Mouse (Mus musculus): Measurements from ENCODE around the gene Zdhhc12. TPM values are rescaled to one million over a fixed set of nuclear protein-coding genes. Genes with fewer than 3 reads are reported as not detected.
"Not testable (repeated sequence)": the region's sequence is repeated elsewhere in the genome, so short reads cannot be mapped to it uniquely, and the experiment has no call there.

The Zdhhc12 gene
- polyA plus RNA-seq, 1 experiment from 2014 or later = 27.4 TPM

- H3K9me3 ChIP-seq (ENCODE audit: control insufficient read depth, low read length); H3K36me3 ChIP-seq (ENCODE audit: control insufficient read depth, insufficient read depth, low read length); ATAC-seq (ENCODE audit: low FRiP score); H3K9ac ChIP-seq (ENCODE audit: low read depth, low read length); DNase-seq (ENCODE audit: low spot score); H3K4me2 ChIP-seq (replicated peaks; ENCODE audit: low read depth, low read length); H3K27ac ChIP-seq (ENCODE audit: low read depth, low read length); H3K27me3 ChIP-seq (ENCODE audit: control insufficient read depth, insufficient read depth, low read length); H3K4me1 ChIP-seq (replicated peaks; ENCODE audit: control insufficient read depth, insufficient read depth, low read length); H3K4me3 ChIP-seq (ENCODE audit: low read depth, low read length): not testable (repeated sequence)
- 61% methylated on average over 5 of the region's 5 CpGs for WGBS
Measured at GRCm38 (mm10) chr2:30131240-30131639, 37.8 kb upstream of the Zdhhc12 start.

- DNase-seq (ENCODE audit: low spot score) = no peak
- 80% methylated on average over 4 of the region's 4 CpGs for WGBS
- H3K36me3 ChIP-seq (ENCODE audit: control insufficient read depth, insufficient read depth, low read length) = peaks cover 2% of the 10 kb centered on the region; the same call in 1 of the 2 replicates
- no peaks in the 10 kb centered on the region for H3K9me3 ChIP-seq (ENCODE audit: control insufficient read depth, low read length)
- H3K27ac ChIP-seq (ENCODE audit: low read depth, low read length) = no peak overlapping the region
- no peak overlapping the region for H3K4me2 ChIP-seq (replicated peaks; ENCODE audit: low read depth, low read length)
- no peaks in the 10 kb centered on the region for H3K27me3 ChIP-seq (ENCODE audit: control insufficient read depth, insufficient read depth, low read length)
- no peak for ATAC-seq (ENCODE audit: low FRiP score)
- no peak overlapping the region for H3K9ac ChIP-seq (ENCODE audit: low read depth, low read length)
- peaks cover 6% of the 10 kb centered on the region; the same call in 1 of the 2 replicates for H3K4me1 ChIP-seq (replicated peaks; ENCODE audit: control insufficient read depth, insufficient read depth, low read length)
- H3K4me3 ChIP-seq (ENCODE audit: low read depth, low read length) = no peak overlapping the region
Measured at GRCm38 (mm10) chr2:30130156-30130555, 36.7 kb upstream of the Zdhhc12 start.

- no peaks in the 10 kb centered on the region for H3K36me3 ChIP-seq (ENCODE audit: control insufficient read depth, insufficient read depth, low read length)
- H3K9ac ChIP-seq (ENCODE audit: low read depth, low read length) = no peak overlapping the region
- 35% methylated on average over 2 of the region's 2 CpGs for WGBS
- no peak overlapping the region for H3K27ac ChIP-seq (ENCODE audit: low read depth, low read length)
- no peak overlapping the region for H3K4me3 ChIP-seq (ENCODE audit: low read depth, low read length)
- DNase-seq (ENCODE audit: low spot score) (peak; percentile 65), ATAC-seq (ENCODE audit: low FRiP score) (no peak)
- H3K9me3 ChIP-seq (ENCODE audit: control insufficient read depth, low read length) = no peaks in the 10 kb centered on the region
- no peaks in the 10 kb centered on the region for H3K4me1 ChIP-seq (replicated peaks; ENCODE audit: control insufficient read depth, insufficient read depth, low read length)
- H3K27me3 ChIP-seq (ENCODE audit: control insufficient read depth, insufficient read depth, low read length) = no peaks in the 10 kb centered on the region
- no peak overlapping the region for H3K4me2 ChIP-seq (replicated peaks; ENCODE audit: low read depth, low read length)
Measured at GRCm38 (mm10) chr2:30128789-30129188, 35.3 kb upstream of the Zdhhc12 start.

GRCm38 (mm10) chr2:30124472-30125274 is 31.2 kb upstream of the Zdhhc12 start, which contains the start of gene Zer1:
Gene Zer1, minus strand, starts transcription at chr2:30124585.
- H3K27me3 ChIP-seq (ENCODE audit: control insufficient read depth, insufficient read depth, low read length) = no peaks in the 10 kb centered on the region
- H3K9me3 ChIP-seq (ENCODE audit: control insufficient read depth, low read length) = no peaks in the 10 kb centered on the region
- peak within 1 kb of the TSS; percentile 86 for H3K9ac ChIP-seq (ENCODE audit: low read depth, low read length)
- H3K27ac ChIP-seq (ENCODE audit: low read depth, low read length) = peak within 1 kb of the TSS; percentile 67
- 0 out of 2 replicates have a peak, but pooled peaks cover 3% of the 10 kb centered on the region for H3K4me1 ChIP-seq (replicated peaks; ENCODE audit: control insufficient read depth, insufficient read depth, low read length)
- 12% methylated on average over 31 of the region's 31 CpGs for WGBS
- DNase-seq (ENCODE audit: low spot score) (peak; percentile 93), ATAC-seq (ENCODE audit: low FRiP score) (peak; percentile 94)
- H3K36me3 ChIP-seq (ENCODE audit: control insufficient read depth, insufficient read depth, low read length) = no peaks in the 10 kb centered on the region
- H3K4me3 ChIP-seq (ENCODE audit: low read depth, low read length) = peak within 1 kb of the TSS; percentile 62
- peak within 1 kb of the TSS; percentile 87 for H3K4me2 ChIP-seq (replicated peaks; ENCODE audit: low read depth, low read length)

GRCm38 (mm10) chr2:30123729-30124471 is 30.5 kb upstream of the Zdhhc12 start:
- Histone ChIP-seq H3K4me2 (replicated peaks; ENCODE audit: low read depth, low read length) (peak overlapping the region; percentile 87), H3K27me3 (ENCODE audit: control insufficient read depth, insufficient read depth, low read length) (no peaks in the 10 kb centered on the region)
- WGBS = under 1% methylated on average over 25 of the region's 44 CpGs

GRCm38 (mm10) chr2:30122766-30123165 is 29.3 kb upstream of the Zdhhc12 start:
- no peaks in the 10 kb centered on the region for H3K9me3 ChIP-seq (ENCODE audit: control insufficient read depth, low read length)
- H3K9ac ChIP-seq (ENCODE audit: low read depth, low read length) = no peak overlapping the region
- H3K27ac ChIP-seq (ENCODE audit: low read depth, low read length) = no peak overlapping the region
- H3K4me2 ChIP-seq (replicated peaks; ENCODE audit: low read depth, low read length) = no peak overlapping the region
- peaks cover 3% of the 10 kb centered on the region; the same call in 1 of the 2 replicates for H3K4me1 ChIP-seq (replicated peaks; ENCODE audit: control insufficient read depth, insufficient read depth, low read length)
- ATAC-seq (ENCODE audit: low FRiP score) (no peak), DNase-seq (ENCODE audit: low spot score) (no peak)
- H3K36me3 ChIP-seq (ENCODE audit: control insufficient read depth, insufficient read depth, low read length) = no peaks in the 10 kb centered on the region
- 87% methylated on average over 5 of the region's 5 CpGs for WGBS
- H3K27me3 ChIP-seq (ENCODE audit: control insufficient read depth, insufficient read depth, low read length) = no peaks in the 10 kb centered on the region
- H3K4me3 ChIP-seq (ENCODE audit: low read depth, low read length) = no peak overlapping the region

More at GRCm38 (mm10) chr2:30123729-30124471, 30.5 kb upstream of the Zdhhc12 start:
- Histone ChIP-seq H3K4me3 (ENCODE audit: low read depth, low read length) (peak overlapping the region; percentile 62), H3K36me3 (ENCODE audit: control insufficient read depth, insufficient read depth, low read length) (no peaks in the 10 kb centered on the region), H3K27ac (ENCODE audit: low read depth, low read length) (peak overlapping the region; percentile 67), H3K4me1 (replicated peaks; ENCODE audit: control insufficient read depth, insufficient read depth, low read length) (peaks cover 3% of the 10 kb centered on the region; the same call in 1 of the 2 replicates), H3K9ac (ENCODE audit: low read depth, low read length) (peak overlapping the region; percentile 86), H3K9me3 (ENCODE audit: control insufficient read depth, low read length) (no peaks in the 10 kb centered on the region)
- peak; percentile 71 for ATAC-seq (ENCODE audit: low FRiP score)
- no peak for DNase-seq (ENCODE audit: low spot score)

- Histone ChIP-seq H3K27ac (ENCODE audit: low read depth, low read length) (no peak overlapping the region), H3K36me3 (ENCODE audit: control insufficient read depth, insufficient read depth, low read length) (no peaks in the 10 kb centered on the region), H3K9me3 (ENCODE audit: control insufficient read depth, low read length) (no peaks in the 10 kb centered on the region), H3K4me2 (replicated peaks; ENCODE audit: low read depth, low read length) (no peak overlapping the region), H3K27me3 (ENCODE audit: control insufficient read depth, insufficient read depth, low read length) (no peaks in the 10 kb centered on the region), H3K4me3 (ENCODE audit: low read depth, low read length) (no peak overlapping the region), H3K4me1 (replicated peaks; ENCODE audit: control insufficient read depth, insufficient read depth, low read length) (peaks cover 3% of the 10 kb centered on the region; the same call in 1 of the 2 replicates), H3K9ac (ENCODE audit: low read depth, low read length) (no peak overlapping the region)
- DNase-seq (ENCODE audit: low spot score) (no peak), ATAC-seq (ENCODE audit: low FRiP score) (no peak)
- 84% methylated on average over 4 of the region's 4 CpGs for WGBS
Measured at GRCm38 (mm10) chr2:30120269-30120668, 26.8 kb upstream of the Zdhhc12 start.

- ATAC-seq (ENCODE audit: low FRiP score) = no peak
- no peak overlapping the region for H3K4me2 ChIP-seq (replicated peaks; ENCODE audit: low read depth, low read length)
Measured at GRCm38 (mm10) chr2:30119641-30120051, 26.2 kb upstream of the Zdhhc12 start.

More at GRCm38 (mm10) chr2:30119641-30120051, 26.2 kb upstream of the Zdhhc12 start:
- no peaks in the 10 kb centered on the region for H3K9me3 ChIP-seq (ENCODE audit: control insufficient read depth, low read length)
- peaks cover 3% of the 10 kb centered on the region; the same call in 1 of the 2 replicates for H3K4me1 ChIP-seq (replicated peaks; ENCODE audit: control insufficient read depth, insufficient read depth, low read length)
- WGBS = 17% methylated on average over 6 of the region's 6 CpGs
- 0 out of 2 replicates have a peak overlapping the region, but pooled peaks have one; percentile 15 for H3K9ac ChIP-seq (ENCODE audit: low read depth, low read length)
- no peak overlapping the region for H3K4me3 ChIP-seq (ENCODE audit: low read depth, low read length)
- no peak overlapping the region for H3K27ac ChIP-seq (ENCODE audit: low read depth, low read length)
- H3K36me3 ChIP-seq (ENCODE audit: control insufficient read depth, insufficient read depth, low read length) = no peaks in the 10 kb centered on the region
- H3K27me3 ChIP-seq (ENCODE audit: control insufficient read depth, insufficient read depth, low read length) = no peaks in the 10 kb centered on the region
- DNase-seq (ENCODE audit: low spot score) = no peak

All from hindbrain, embryonic 11.5 days (tissue).